Mouse (Mus musculus) neural tube, embryonic 15.5 days (tissue): ENCODE measurements at regions not wholly inside any gene's neighbourhood (a gene's known extent, or its start where the extent isn't known, plus 50 kb on each side); places are given as distances from the start of the nearest gene placed in this dataset.

Experiments
- ATAC-seq: fragments of 200-750 bp; cut with Nextera tagmentation; 2 replicates; pipeline ENCODE4 v1.8.0; 2017; ENCODE audit warnings: mild to moderate bottlenecking, moderate TSS enrichment, moderate library complexity; ENCODE audit not compliant: low FRiP score
- H3K27ac ChIP-seq: fragments of 300-500 bp; sonication (generic); replicated peaks from 2 replicates; pipeline ENCODE4 v1.5.1; 2015; ENCODE audit warnings: mild to moderate bottlenecking, inconsistent platforms
- H3K27me3 ChIP-seq: fragments of 300-500 bp; sonication (generic); replicated peaks from 2 replicates; pipeline ENCODE4 v1.6.1; 2015; ENCODE audit warnings: inconsistent platforms
- H3K36me3 ChIP-seq: fragments of 300-500 bp; sonication (generic); 2 replicates; pipeline ENCODE4 v1.6.1; 2015; ENCODE audit warnings: inconsistent platforms
- H3K4me1 ChIP-seq: fragments of 300-500 bp; sonication (generic); 2 replicates; pipeline ENCODE4 v1.6.1; 2015; ENCODE audit warnings: inconsistent platforms
- H3K4me2 ChIP-seq: fragments of 300-500 bp; sonication (generic); 2 replicates; pipeline ENCODE4 v1.6.1; 2015; ENCODE audit warnings: inconsistent platforms, mild to moderate bottlenecking, moderate library complexity
- H3K4me3 ChIP-seq: fragments of 300-500 bp; sonication (generic); replicated peaks from 2 replicates; pipeline ENCODE4 v1.5.1; 2015; ENCODE audit warnings: mild to moderate bottlenecking, inconsistent platforms
- H3K9ac ChIP-seq: fragments of 300-500 bp; sonication (generic); replicated peaks from 2 replicates; pipeline ENCODE4 v1.6.1; 2015; ENCODE audit warnings: mild to moderate bottlenecking, inconsistent platforms
- H3K9me3 ChIP-seq: fragments of 300-500 bp; sonication (generic); replicated peaks from 2 replicates; pipeline ENCODE4 v1.6.1; 2016; ENCODE audit warnings: inconsistent platforms
- WGBS: fragments of 180-500 bp; shearing (Covaris S2); methylation state at CpG from one replicate; pipeline ENCODE4 v1.1.7; 2015; ENCODE audit warnings: mixed read lengths; 5-methylcytosine and 5-hydroxymethylcytosine counted together

DNA sequence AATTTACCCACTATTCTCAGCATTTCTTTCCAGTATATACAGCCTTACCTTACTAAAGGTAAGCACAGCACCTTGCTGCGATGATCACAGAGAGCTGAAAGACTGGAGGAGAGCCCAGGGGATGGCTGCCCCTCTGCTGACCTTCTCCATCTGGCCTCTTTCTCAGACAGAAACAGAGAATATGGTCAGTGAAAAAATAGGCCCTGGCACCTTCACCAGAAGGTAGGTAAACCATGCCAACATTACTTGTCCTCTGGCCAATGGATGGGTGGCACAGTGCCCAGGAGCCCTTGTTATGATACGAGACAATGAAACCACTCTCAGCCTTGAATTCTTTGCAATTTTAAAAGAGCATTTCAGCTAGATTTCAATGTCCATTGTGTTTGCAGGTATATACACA is 817.8 kb downstream of the Gm9195 start:
- no peak overlapping the region for H3K4me2 ChIP-seq
- H3K9me3 ChIP-seq: no peaks in the 10 kb centered on the region
- 69% methylated on average over 2 of the region's 2 CpGs for WGBS
- H3K36me3 ChIP-seq: no peaks in the 10 kb centered on the region
- no peak for ATAC-seq
- H3K4me3 ChIP-seq: no peak overlapping the region
- no peak overlapping the region for H3K9ac ChIP-seq
- H3K27me3 ChIP-seq: no peaks in the 10 kb centered on the region
- H3K4me1 ChIP-seq: no peaks in the 10 kb centered on the region
- H3K27ac ChIP-seq: no peak overlapping the region

DNA sequence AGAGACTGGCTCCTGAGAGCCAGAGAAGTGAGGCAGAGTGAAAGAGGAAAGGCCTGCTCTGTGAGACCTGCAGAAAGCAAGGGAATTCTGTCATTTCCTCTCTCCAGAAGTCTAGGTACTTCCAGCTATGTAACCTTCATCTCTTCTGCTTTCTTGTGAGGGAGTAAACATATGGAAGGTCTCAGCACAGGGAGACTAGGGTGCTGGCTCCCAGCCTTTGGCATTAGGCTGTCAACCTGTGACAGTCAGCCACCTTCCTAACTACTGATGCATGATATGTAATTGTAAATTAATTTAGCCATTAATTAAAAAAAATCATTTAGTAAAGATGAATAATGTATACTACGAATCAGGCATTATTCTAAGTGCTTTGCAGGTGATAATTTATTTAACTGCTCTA is 819.2 kb downstream of the Gm9195 start:
- Histone ChIP-seq H3K4me1 (no peaks in the 10 kb centered on the region), H3K4me2 (no peak overlapping the region), H3K9ac (no peak overlapping the region), H3K9me3 (no peaks in the 10 kb centered on the region), H3K27ac (no peak overlapping the region), H3K36me3 (no peaks in the 10 kb centered on the region), H3K4me3 (no peak overlapping the region), H3K27me3 (no peaks in the 10 kb centered on the region)
- ATAC-seq: no peak
- 62% methylated on average over 1 of the region's 1 CpGs for WGBS

DNA sequence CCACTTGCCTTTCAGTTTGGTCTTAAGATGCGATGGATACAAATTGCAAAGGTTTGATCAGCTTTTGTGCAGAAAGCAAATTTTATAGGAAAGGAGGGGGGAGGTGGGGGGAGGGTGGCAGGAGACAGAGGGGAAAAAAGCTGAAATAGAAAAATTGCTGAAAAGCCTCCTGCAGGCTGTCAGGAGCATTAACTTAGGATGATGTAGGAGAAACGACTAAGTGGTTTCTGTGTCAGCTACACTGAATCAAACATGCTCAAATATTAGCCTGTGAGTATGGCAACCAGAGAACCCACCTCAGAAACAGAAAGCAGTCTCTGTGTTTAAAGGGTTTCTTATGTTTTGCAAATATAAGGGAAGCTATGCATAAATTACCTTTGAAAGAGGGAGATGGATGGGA is 819.6 kb downstream of the Gm9195 start:
- H3K36me3 ChIP-seq: no peaks in the 10 kb centered on the region
- no peaks in the 10 kb centered on the region for H3K4me1 ChIP-seq
- H3K9me3 ChIP-seq: no peaks in the 10 kb centered on the region
- WGBS: 54% methylated on average over 2 of the region's 2 CpGs
- no peak overlapping the region for H3K4me2 ChIP-seq
- H3K9ac ChIP-seq: no peak overlapping the region
- no peaks in the 10 kb centered on the region for H3K27me3 ChIP-seq
- no peak overlapping the region for H3K27ac ChIP-seq
- no peak for ATAC-seq
- no peak overlapping the region for H3K4me3 ChIP-seq

DNA sequence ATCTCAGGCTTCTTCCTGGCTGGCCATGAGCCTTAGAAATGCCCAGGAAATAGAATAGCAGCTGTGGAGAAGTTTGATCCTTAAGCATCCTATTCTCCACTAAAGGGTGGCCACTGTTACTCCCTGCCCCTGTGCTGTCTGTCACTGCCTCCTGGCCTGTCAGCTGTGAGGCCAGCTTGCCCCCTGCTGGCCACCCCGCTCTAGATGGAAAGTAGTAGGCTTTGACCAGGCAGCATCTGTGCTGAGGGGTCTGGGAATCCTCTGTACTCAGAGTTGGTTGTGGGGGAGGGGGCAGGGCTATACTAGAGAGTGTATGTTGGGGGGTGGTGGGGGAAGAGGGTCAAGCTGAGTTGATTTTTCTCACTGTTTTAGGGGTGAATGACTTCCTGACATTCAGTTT is 821.2 kb downstream of the Gm9195 start:
- no peak overlapping the region for H3K9ac ChIP-seq
- no peak overlapping the region for H3K27ac ChIP-seq
- no peaks in the 10 kb centered on the region for H3K36me3 ChIP-seq
- no peak overlapping the region for H3K4me3 ChIP-seq
- H3K27me3 ChIP-seq: no peaks in the 10 kb centered on the region
- peak; percentile 84 for ATAC-seq
- no peak overlapping the region for H3K4me2 ChIP-seq
- no peaks in the 10 kb centered on the region for H3K9me3 ChIP-seq
- no peaks in the 10 kb centered on the region for H3K4me1 ChIP-seq
- 0% methylated on average over 1 of the region's 1 CpGs for WGBS

DNA sequence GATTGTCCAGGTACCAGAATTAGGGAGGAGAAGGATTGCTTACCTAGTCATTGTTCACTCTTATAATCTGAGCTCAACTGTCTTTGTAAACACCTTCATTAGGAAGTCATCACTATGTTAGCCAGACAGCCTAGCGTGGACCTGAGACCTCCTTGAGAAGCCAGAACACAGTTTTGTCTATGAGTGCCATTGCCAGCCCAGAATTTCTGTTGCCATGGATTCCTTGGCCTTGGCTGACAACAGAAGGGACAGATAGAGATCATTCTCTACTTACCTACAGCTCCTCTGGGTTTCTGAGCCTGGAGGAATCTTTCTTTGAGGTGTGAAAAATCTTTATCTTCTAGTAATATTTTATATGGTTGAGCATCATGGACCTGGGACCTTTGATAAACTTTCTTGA is 825.0 kb downstream of the Gm9195 start:
- no peak overlapping the region for H3K9ac ChIP-seq
- no peaks in the 10 kb centered on the region for H3K4me1 ChIP-seq
- no peaks in the 10 kb centered on the region for H3K27me3 ChIP-seq
- ATAC-seq: no peak
- no peak overlapping the region for H3K4me3 ChIP-seq
- H3K36me3 ChIP-seq: no peaks in the 10 kb centered on the region
- H3K4me2 ChIP-seq: no peak overlapping the region
- no peak overlapping the region for H3K27ac ChIP-seq
- WGBS: 73% methylated on average over 1 of the region's 1 CpGs
- no peaks in the 10 kb centered on the region for H3K9me3 ChIP-seq

DNA sequence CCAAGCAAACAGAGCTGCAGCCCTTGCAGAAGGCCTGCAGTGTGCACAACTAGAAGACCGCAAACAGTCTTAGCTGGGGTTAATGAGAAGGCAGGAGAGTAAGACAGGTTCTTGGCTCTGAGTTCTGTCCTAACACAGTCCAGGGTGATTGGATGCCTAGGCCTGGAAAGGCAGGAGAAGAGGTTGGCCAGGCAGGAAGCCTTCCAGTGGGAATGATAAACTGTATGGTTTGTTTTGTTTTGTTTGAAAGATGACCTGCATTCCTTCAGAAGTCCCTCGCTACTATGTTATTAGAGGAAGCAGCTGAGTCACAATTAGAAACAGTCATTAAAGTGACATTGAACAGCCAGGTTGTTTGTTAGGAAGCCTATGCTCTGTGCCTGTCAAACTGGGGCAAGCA is 831.5 kb downstream of the Gm9195 start:
- Histone ChIP-seq H3K9ac (no peak overlapping the region), H3K9me3 (no peaks in the 10 kb centered on the region), H3K4me2 (no peak overlapping the region), H3K4me3 (no peak overlapping the region), H3K27me3 (no peaks in the 10 kb centered on the region), H3K27ac (no peak overlapping the region), H3K36me3 (no peaks in the 10 kb centered on the region), H3K4me1 (no peaks in the 10 kb centered on the region)
- ATAC-seq: no peak
- WGBS: 62% methylated on average over 2 of the region's 2 CpGs

DNA sequence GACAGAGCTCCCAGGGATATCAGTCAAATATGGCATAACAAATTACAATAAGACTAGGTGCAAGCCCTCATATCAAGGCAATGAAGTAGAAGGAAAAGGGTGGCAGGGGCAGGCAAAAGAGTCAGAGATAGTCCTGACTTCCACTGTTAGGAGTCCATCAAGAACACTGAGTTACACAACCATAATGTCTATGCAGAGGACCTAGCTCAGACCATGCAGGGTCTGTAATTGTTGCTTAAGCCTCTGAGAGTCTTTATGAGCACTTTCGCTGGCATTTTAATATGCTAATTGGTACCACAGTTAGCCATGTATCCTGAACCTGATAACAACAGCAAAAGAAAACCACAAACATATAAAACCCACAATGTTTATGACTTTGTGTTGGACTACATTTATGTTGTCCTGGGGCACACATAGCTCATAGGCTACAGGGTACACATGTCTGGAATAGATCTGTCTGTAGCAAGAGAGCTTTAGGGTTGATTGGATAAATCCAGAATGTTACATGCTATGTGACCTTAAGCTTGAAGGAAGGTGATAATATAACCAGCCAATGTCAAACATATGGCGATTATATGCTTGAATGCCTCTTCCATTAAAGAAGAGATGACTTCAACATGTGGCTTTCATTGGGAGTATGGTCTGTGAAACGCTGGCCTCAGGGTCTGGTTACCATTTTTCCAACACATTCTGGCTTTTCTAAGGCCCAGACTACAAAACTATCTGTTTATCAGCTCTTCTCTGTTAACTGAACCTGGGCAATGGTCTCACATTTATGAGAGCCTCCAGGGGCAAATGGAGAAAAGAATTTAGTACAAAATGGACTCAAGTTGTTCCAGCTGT is 836.6 kb downstream of the Gm9195 start:
- no peaks in the 10 kb centered on the region for H3K27me3 ChIP-seq
- WGBS: 86% methylated on average over 3 of the region's 3 CpGs
- no peak for ATAC-seq

DNA sequence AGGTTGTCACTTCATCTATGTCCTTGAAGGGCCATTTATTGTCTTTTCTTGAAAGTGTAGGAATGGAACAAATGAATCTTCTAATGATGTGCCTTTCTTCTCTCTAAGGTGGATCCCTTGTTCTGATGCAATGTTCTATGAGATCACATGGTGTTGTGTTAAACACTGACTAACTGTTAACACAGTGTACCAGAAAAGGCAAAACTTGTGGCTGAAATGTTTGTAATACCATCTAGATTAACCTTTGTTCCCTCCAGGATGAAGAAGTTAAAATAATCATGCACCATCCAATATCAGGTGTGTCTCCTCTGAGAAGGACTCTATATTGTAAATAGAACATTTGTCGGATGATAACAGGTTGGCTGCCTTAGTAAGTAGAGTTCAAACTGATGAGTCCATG is 849.1 kb downstream of the Gm9195 start:
- no peaks in the 10 kb centered on the region for H3K36me3 ChIP-seq
- H3K9me3 ChIP-seq: no peaks in the 10 kb centered on the region
- no peak overlapping the region for H3K4me2 ChIP-seq
- no peak overlapping the region for H3K9ac ChIP-seq
- H3K4me1 ChIP-seq: no peaks in the 10 kb centered on the region
- no peaks in the 10 kb centered on the region for H3K27me3 ChIP-seq
- no peak overlapping the region for H3K4me3 ChIP-seq
- no peak for ATAC-seq
- H3K27ac ChIP-seq: no peak overlapping the region
- 96% methylated on average over 1 of the region's 1 CpGs for WGBS

More for the DNA sequence above, 836.6 kb downstream of the Gm9195 start:
- Histone ChIP-seq H3K27ac (no peak overlapping the region), H3K36me3 (no peaks in the 10 kb centered on the region), H3K9me3 (no peaks in the 10 kb centered on the region), H3K4me2 (no peak overlapping the region), H3K4me1 (no peaks in the 10 kb centered on the region), H3K4me3 (no peak overlapping the region), H3K9ac (no peak overlapping the region)

DNA sequence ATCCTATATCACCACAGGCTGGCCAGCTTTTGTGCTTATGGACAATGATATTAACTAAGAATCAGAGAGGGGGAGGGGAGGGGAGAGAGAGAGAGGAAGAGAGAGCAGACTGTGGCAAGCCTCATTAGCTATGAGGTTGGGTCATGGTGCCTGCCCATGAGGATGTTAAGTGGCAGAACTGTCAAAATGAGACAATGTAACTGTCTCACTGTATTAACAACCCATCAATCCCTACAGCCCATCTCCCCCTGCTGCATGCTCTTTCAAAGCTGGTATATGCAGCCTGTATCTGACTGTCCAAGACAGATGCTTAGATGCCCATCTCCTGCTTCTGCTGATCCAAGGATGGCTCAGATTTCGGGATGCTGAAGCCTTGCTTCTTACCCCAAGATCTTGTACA is 852.6 kb downstream of the Gm9195 start:
- no peak for ATAC-seq

DNA sequence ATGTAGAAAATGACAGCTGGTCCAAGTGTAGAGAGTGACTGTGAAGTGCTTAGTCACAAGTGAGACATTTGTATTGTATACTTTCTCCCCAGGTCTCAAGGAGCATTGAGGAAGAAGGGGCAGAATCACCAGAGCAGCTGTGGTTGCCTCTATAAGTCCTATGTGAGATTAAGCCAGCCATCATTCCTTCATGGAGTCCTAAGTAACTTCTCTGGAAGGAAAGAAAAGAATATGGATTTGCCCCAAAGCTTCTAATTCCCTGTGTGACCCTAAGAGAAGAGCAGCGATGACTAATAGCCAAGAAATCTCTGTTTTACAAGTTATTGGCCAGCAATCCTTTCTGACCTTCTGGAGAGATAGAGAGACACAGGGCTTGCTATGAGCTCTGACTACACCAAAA is 856.5 kb downstream of the Gm9195 start:
- Histone ChIP-seq H3K27me3 (no peaks in the 10 kb centered on the region), H3K4me2 (no peak overlapping the region), H3K4me1 (no peaks in the 10 kb centered on the region), H3K4me3 (no peak overlapping the region), H3K27ac (no peak overlapping the region), H3K9ac (no peak overlapping the region), H3K36me3 (no peaks in the 10 kb centered on the region), H3K9me3 (no peaks in the 10 kb centered on the region)
- no peak for ATAC-seq
- whole genome bisulfite sequencing: 97% methylated on average over 1 of the region's 1 CpGs

More for the DNA sequence above, 852.6 kb downstream of the Gm9195 start:
- Histone ChIP-seq H3K27me3 (no peaks in the 10 kb centered on the region), H3K9me3 (no peaks in the 10 kb centered on the region), H3K4me3 (no peak overlapping the region), H3K27ac (no peak overlapping the region), H3K9ac (no peak overlapping the region), H3K4me2 (no peak overlapping the region), H3K4me1 (no peaks in the 10 kb centered on the region), H3K36me3 (no peaks in the 10 kb centered on the region)
- WGBS: 86% methylated on average over 1 of the region's 1 CpGs

DNA sequence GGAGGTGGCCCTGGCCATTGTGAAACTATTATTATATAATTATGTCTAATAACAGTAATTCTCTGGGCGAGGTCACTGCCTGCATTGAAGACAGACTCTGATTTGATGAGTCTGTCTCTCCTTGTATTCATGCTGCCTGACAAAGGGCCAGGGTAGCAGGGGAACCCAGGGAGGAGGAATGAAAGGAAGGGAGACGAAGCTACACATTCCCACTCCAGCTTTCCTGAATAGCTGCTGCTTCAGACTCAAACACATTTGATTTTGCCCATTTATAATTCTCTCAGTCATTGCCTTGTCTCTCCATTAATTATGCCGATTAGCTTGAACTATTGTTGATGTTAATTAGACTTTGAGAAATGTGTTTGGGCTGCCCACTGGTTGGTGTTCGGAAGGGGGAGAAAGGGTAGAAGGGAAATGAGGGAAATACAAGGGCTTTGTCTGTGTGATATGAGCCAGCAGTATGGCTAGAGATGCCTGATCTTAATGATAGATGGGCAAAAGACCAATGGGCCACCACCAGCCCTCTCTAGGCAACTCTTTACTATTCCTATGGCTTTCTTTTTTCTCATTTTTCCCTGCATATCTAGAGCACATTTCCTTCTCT is 881.8 kb downstream of the Gm9195 start:
- Histone ChIP-seq H3K9ac (no peak overlapping the region), H3K27ac (no peak overlapping the region), H3K9me3 (no peaks in the 10 kb centered on the region), H3K36me3 (no peaks in the 10 kb centered on the region), H3K4me3 (no peak overlapping the region), H3K4me2 (no peak overlapping the region), H3K27me3 (no peaks in the 10 kb centered on the region), H3K4me1 (no peaks in the 10 kb centered on the region)
- 49% methylated on average over 4 of the region's 4 CpGs for WGBS
- no peak for ATAC-seq

DNA sequence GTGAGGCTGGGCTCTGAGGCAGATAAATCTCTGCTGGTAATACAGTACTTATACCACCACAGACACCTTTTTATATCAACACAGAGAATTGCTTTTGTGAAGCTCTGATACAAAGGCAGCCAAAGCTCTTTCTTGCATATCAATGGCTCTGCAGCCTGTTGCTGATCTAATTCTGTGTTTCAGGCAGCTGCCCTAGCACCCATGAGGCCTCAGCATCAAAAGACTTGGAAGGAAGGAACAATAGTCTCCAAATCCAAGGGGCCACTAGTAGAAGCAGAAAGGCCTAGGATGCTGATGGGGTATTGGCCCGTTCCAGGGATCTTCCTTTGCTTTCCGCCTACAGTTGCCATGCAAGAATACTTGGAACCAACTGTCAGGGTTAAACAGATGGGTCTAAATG is 887.9 kb downstream of the Gm9195 start:
- no peak for ATAC-seq
- Histone ChIP-seq H3K4me2 (no peak overlapping the region), H3K36me3 (no peaks in the 10 kb centered on the region), H3K4me3 (no peak overlapping the region), H3K4me1 (no peaks in the 10 kb centered on the region), H3K9ac (no peak overlapping the region), H3K9me3 (no peaks in the 10 kb centered on the region), H3K27ac (no peak overlapping the region), H3K27me3 (no peaks in the 10 kb centered on the region)
- WGBS: 57% methylated on average over 2 of the region's 2 CpGs
